Mouse (Mus musculus): ENCODE results near the gene Chrm4. TPM values are rescaled to one million over a fixed set of nuclear protein-coding genes. Genes with fewer than 3 reads are reported as not detected.

Chrm4 gene
- polyA plus RNA-seq, 1 experiment: 0.55 TPM

- no peaks in the 10 kb centered on the region for H3K79me3 ChIP-seq (ENCODE audit: low read depth)
- peaks cover 16% of the 10 kb centered on the region for H3K27me3 ChIP-seq (ENCODE audit: control insufficient read depth, insufficient read depth, insufficient read length)
- peaks cover 5% of the 10 kb centered on the region for H3K36me3 ChIP-seq (ENCODE audit: control insufficient read depth, insufficient read depth)
- no peak overlapping the region for H3ac ChIP-seq (ENCODE audit: control insufficient read depth, insufficient read length, low read depth)
- H3K4me3 ChIP-seq (ENCODE audit: insufficient read depth, poor library complexity, severe bottlenecking): peak overlapping the region; percentile 18
- no peak for TF ChIP-seq USF1 (IDR thresholded peaks at IDR 0.05; ENCODE audit: low read depth)
- TF ChIP-seq CEBPB (IDR thresholded peaks at IDR 0.05; ENCODE audit: low read depth): no peak
- no peak for TF ChIP-seq MAX (IDR thresholded peaks at IDR 0.05)
- TF ChIP-seq FOSL1 (IDR thresholded peaks at IDR 0.05; ENCODE audit: insufficient read depth, low read length, poor library complexity, severe bottlenecking): no peak
- H3K79me2 ChIP-seq (ENCODE audit: control insufficient read depth, insufficient read depth): no peaks in the 10 kb centered on the region
Measured at GRCm38 (mm10) chr2:91921181-91921789, 5.8 kb upstream of the Chrm4 start.

GRCm38 (mm10) chr2:91921790-91922570 lies 5.1 kb upstream of the Chrm4 start:
- Histone ChIP-seq H3K4me3 (ENCODE audit: insufficient read depth, poor library complexity, severe bottlenecking) (peak overlapping the region; percentile 18), H3K36me3 (ENCODE audit: control insufficient read depth, insufficient read depth) (peaks cover 5% of the 10 kb centered on the region), H3K27me3 (ENCODE audit: control insufficient read depth, insufficient read depth, insufficient read length) (peaks cover 16% of the 10 kb centered on the region), H3K79me3 (ENCODE audit: low read depth) (no peaks in the 10 kb centered on the region), H3K79me2 (ENCODE audit: control insufficient read depth, insufficient read depth) (no peaks in the 10 kb centered on the region), H3ac (ENCODE audit: control insufficient read depth, insufficient read length, low read depth) (peak overlapping the region; percentile 2)
- no peak for TF ChIP-seq MYOG (IDR thresholded peaks at IDR 0.05; ENCODE audit: control insufficient read depth, extremely low read depth, insufficient read length)
- peak; percentile 48 for TF ChIP-seq CTCF (IDR thresholded peaks at IDR 0.05; ENCODE audit: control insufficient read depth, insufficient read depth, insufficient read length)
- no peak for TF ChIP-seq MYOD1 (IDR thresholded peaks at IDR 0.05; ENCODE audit: control insufficient read depth, insufficient read length, low read depth)
- TF ChIP-seq FOSL1 (IDR thresholded peaks at IDR 0.05; ENCODE audit: insufficient read depth, low read length, poor library complexity, severe bottlenecking): no peak
- TF ChIP-seq MAX (IDR thresholded peaks at IDR 0.05): no peak
- TF ChIP-seq CEBPB (IDR thresholded peaks at IDR 0.05; ENCODE audit: low read depth): no peak
- TF ChIP-seq USF1 (IDR thresholded peaks at IDR 0.05; ENCODE audit: low read depth): no peak

GRCm38 (mm10) chr2:91922586-91923414 lies 4.2 kb upstream of the Chrm4 start:
- Histone ChIP-seq H3K27me3 (ENCODE audit: control insufficient read depth, insufficient read depth, insufficient read length) (peaks cover 16% of the 10 kb centered on the region), H3K36me3 (ENCODE audit: control insufficient read depth, insufficient read depth) (peaks cover 5% of the 10 kb centered on the region), H3K79me2 (ENCODE audit: control insufficient read depth, insufficient read depth) (no peaks in the 10 kb centered on the region), H3ac (ENCODE audit: control insufficient read depth, insufficient read length, low read depth) (no peak overlapping the region), H3K4me3 (ENCODE audit: insufficient read depth, poor library complexity, severe bottlenecking) (no peak overlapping the region), H3K79me3 (ENCODE audit: low read depth) (no peaks in the 10 kb centered on the region)
- TF ChIP-seq CEBPB (IDR thresholded peaks at IDR 0.05; ENCODE audit: low read depth) (no peak), USF1 (IDR thresholded peaks at IDR 0.05; ENCODE audit: low read depth) (no peak), MYOG (IDR thresholded peaks at IDR 0.05; ENCODE audit: control insufficient read depth, extremely low read depth, insufficient read length) (no peak), MYOD1 (IDR thresholded peaks at IDR 0.05; ENCODE audit: control insufficient read depth, insufficient read length, low read depth) (no peak), CTCF (IDR thresholded peaks at IDR 0.05; ENCODE audit: control insufficient read depth, insufficient read depth, insufficient read length) (no peak), MAX (IDR thresholded peaks at IDR 0.05) (no peak), FOSL1 (IDR thresholded peaks at IDR 0.05; ENCODE audit: insufficient read depth, low read length, poor library complexity, severe bottlenecking) (no peak)

GRCm38 (mm10) chr2:91923415-91924337 lies 3.4 kb upstream of the Chrm4 start:
- TF ChIP-seq MYOD1 (IDR thresholded peaks at IDR 0.05; ENCODE audit: control insufficient read depth, insufficient read length, low read depth) (no peak), MYOG (IDR thresholded peaks at IDR 0.05; ENCODE audit: control insufficient read depth, extremely low read depth, insufficient read length) (no peak), CTCF (IDR thresholded peaks at IDR 0.05; ENCODE audit: control insufficient read depth, insufficient read depth, insufficient read length) (peak; percentile 89)
- H3ac ChIP-seq (ENCODE audit: control insufficient read depth, insufficient read length, low read depth): no peak overlapping the region
- H3K27me3 ChIP-seq (ENCODE audit: control insufficient read depth, insufficient read depth, insufficient read length): peaks cover 16% of the 10 kb centered on the region
- no peaks in the 10 kb centered on the region for H3K79me2 ChIP-seq (ENCODE audit: control insufficient read depth, insufficient read depth)
- H3K36me3 ChIP-seq (ENCODE audit: control insufficient read depth, insufficient read depth): no peaks in the 10 kb centered on the region
- no peaks in the 10 kb centered on the region for H3K79me3 ChIP-seq (ENCODE audit: low read depth)
- H3K4me3 ChIP-seq (ENCODE audit: insufficient read depth, poor library complexity, severe bottlenecking): no peak overlapping the region

DNA sequence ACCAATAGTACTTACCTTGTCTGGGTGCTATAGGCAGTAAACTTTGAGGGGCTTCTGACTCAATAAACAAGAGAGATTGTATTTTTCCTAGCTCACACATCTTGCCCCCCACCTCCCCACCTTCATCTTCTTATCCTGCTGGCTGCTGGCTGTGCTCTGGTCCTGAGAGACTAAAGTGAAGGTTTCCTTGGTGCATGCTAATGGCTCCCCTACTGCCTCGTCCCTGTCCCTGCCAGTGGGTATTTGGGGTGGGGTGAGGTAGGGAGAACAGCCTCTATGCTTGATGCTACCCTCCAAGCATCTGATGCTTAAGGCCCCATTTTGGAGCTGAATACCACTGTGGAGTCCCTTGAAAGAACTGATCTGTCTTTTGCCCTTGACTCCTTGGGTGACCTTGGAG lies 2.3 kb upstream of the Chrm4 start:
- H3K79me3 ChIP-seq (ENCODE audit: low read depth): no peaks in the 10 kb centered on the region
- no peaks in the 10 kb centered on the region for H3K36me3 ChIP-seq (ENCODE audit: control insufficient read depth, insufficient read depth)
- H3ac ChIP-seq (ENCODE audit: control insufficient read depth, insufficient read length, low read depth): no peak overlapping the region
- H3K27me3 ChIP-seq (ENCODE audit: control insufficient read depth, insufficient read depth, insufficient read length): peaks cover 16% of the 10 kb centered on the region
- no peaks in the 10 kb centered on the region for H3K79me2 ChIP-seq (ENCODE audit: control insufficient read depth, insufficient read depth)
- no peak overlapping the region for H3K4me3 ChIP-seq (ENCODE audit: insufficient read depth, poor library complexity, severe bottlenecking)
- TF ChIP-seq USF1 (IDR thresholded peaks at IDR 0.05; ENCODE audit: low read depth) (no peak), CEBPB (IDR thresholded peaks at IDR 0.05; ENCODE audit: low read depth) (no peak), MYOD1 (IDR thresholded peaks at IDR 0.05; ENCODE audit: control insufficient read depth, insufficient read length, low read depth) (no peak), CTCF (IDR thresholded peaks at IDR 0.05; ENCODE audit: control insufficient read depth, insufficient read depth, insufficient read length) (no peak), MAX (IDR thresholded peaks at IDR 0.05) (no peak), FOSL1 (IDR thresholded peaks at IDR 0.05; ENCODE audit: insufficient read depth, low read length, poor library complexity, severe bottlenecking) (no peak), MYOG (IDR thresholded peaks at IDR 0.05; ENCODE audit: control insufficient read depth, extremely low read depth, insufficient read length) (no peak)
